Mouse (Mus musculus): ENCODE measurements around the gene Frmd7. TPM values are rescaled to one million over a fixed set of nuclear protein-coding genes. Genes with fewer than 3 reads are reported as not detected.

Frmd7 gene
- not detected in 2 replicates for total RNA-seq (2012; rRNA removed)
- not detected in 2 replicates for total RNA-seq (2014; rRNA removed)
- polyA plus RNA-seq (2012; ENCODE audit: insufficient read length, low read depth): not detected in 2 replicates

DNA sequence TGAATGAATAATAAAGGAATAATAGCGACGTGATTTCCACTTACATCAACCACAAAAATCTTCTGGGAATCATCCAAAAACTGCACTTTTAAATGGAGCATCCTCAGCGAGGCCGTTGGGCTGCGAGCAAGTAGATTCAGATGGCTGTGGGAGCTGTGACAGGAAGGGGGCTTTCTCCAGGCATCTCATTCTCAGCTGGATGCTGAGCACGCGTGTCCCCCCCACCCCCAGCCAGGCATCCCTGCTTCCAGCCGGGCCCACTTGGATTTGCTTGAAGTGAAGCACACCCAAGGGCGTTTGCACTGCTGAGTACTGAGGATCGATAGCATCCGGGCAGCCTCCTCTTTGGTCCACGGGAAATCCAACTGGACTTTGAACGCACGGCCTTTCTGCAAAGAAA lies at the start of gene Frmd7:
TSS of gene Frmd7 (minus strand) at position 101 of the 400 bp plus-strand sequence.
- no peak for TF ChIP-seq CHD2 (IDR thresholded peaks at IDR 0.05; ENCODE audit: low read length)
- TF ChIP-seq UBTF (IDR thresholded peaks at IDR 0.05; ENCODE audit: low read depth, low read length): no peak
- no peak for TF ChIP-seq RAD21 (IDR thresholded peaks at IDR 0.05; ENCODE audit: low read depth, low read length)
- TF ChIP-seq SIN3A (IDR thresholded peaks at IDR 0.05; ENCODE audit: low read length): no peak
- H3K27me3 ChIP-seq (replicated peaks): no peaks in the 10 kb centered on the region
- H3K9me3 ChIP-seq (replicated peaks; ENCODE audit: low read length): no peaks in the 10 kb centered on the region
- DNase-seq (ENCODE audit: extremely low read depth): no peak
- H3K27ac ChIP-seq (ENCODE audit: insufficient read depth, low read depth): no peak within 1 kb of the TSS
- H3K4me1 ChIP-seq (ENCODE audit: control insufficient read depth in 1 of 2, insufficient read depth in 2 of 2): no peaks in the 10 kb centered on the region
- in situ Hi-C loops (cut with MboI; ENCODE audit: low pct_ligation_motif_present, low pct_unique_long_range_greater_than_20kb, low sequenced_read_pairs): no loop called here
- dilution Hi-C loops (cut with MboI; ENCODE audit: extremely low pct_ligation_motif_present, extremely low pct_unique_long_range_greater_than_20kb, low sequenced_read_pairs): no loop called here
- no peak within 1 kb of the TSS for H3K4me3 ChIP-seq (replicated peaks in 1 of 3; ENCODE audit: low read depth in 2 of 3, low read length in 2 of 3, poor library complexity in 1 of 3)
- H3K4me2 ChIP-seq (ENCODE audit: insufficient read depth, low read depth, poor library complexity, severe bottlenecking): no peak within 1 kb of the TSS
- no peak within 1 kb of the TSS for H3K9ac ChIP-seq (ENCODE audit: insufficient read depth, low read depth)
- no peaks in the 10 kb centered on the region for H3K36me3 ChIP-seq (replicated peaks in 1 of 2; ENCODE audit: control insufficient read depth in 1 of 2, insufficient read depth in 1 of 2, low read length in 1 of 2)
- no peaks in the 10 kb centered on the region for H3K79me2 ChIP-seq (replicated peaks; ENCODE audit: control insufficient read depth, extremely low read depth, insufficient read depth, poor library complexity, severe bottlenecking)

DNA sequence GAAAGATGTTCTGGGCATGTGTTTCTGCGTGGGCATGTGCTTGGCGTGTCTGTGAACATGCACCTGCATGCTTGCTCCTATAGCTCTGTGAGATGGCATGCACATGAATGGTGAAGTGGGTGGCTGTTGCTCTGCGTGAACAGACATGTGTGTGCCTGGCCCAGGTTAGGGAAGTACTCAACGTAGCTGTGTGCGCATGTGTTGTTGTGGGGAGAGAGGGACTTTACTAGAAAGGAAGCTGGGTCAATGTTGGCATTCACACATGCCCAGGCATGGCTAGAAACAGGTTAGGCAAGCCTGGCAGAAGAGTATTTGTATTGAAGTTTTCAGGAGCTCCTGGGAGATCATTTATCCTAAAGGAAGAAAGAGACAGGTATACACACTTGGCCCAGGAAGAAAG lies 48.8 kb upstream of the Frmd7 start:
- Histone ChIP-seq H3K27ac (ENCODE audit: insufficient read depth, low read depth) (no peak overlapping the region), H3K36me3 (replicated peaks in 1 of 2; ENCODE audit: control insufficient read depth in 1 of 2, insufficient read depth in 1 of 2, low read length in 1 of 2) (no peaks in the 10 kb centered on the region), H3K27me3 (replicated peaks) (no peaks in the 10 kb centered on the region), H3K9ac (ENCODE audit: insufficient read depth, low read depth) (no peak overlapping the region), H3K4me2 (ENCODE audit: insufficient read depth, low read depth, poor library complexity, severe bottlenecking) (no peak overlapping the region), H3K4me3 (replicated peaks in 1 of 3; ENCODE audit: low read depth in 2 of 3, low read length in 2 of 3, poor library complexity in 1 of 3) (no peak overlapping the region), H3K9me3 (replicated peaks; ENCODE audit: low read length) (no peaks in the 10 kb centered on the region), H3K4me1 (ENCODE audit: control insufficient read depth in 1 of 2, insufficient read depth in 2 of 2) (peaks cover 0 to 7% of the 10 kb centered on the region in 2 experiments; a peak in 1 of 4 replicates), H3K79me2 (replicated peaks; ENCODE audit: control insufficient read depth, extremely low read depth, insufficient read depth, poor library complexity, severe bottlenecking) (no peaks in the 10 kb centered on the region)
- TF ChIP-seq POLR2A (IDR thresholded peaks at IDR 0.05; ENCODE audit: low read depth, low read length) (no peak), USF1 (IDR thresholded peaks at IDR 0.05; ENCODE audit: low read depth, low read length) (no peak), NRF1 (IDR thresholded peaks at IDR 0.05; ENCODE audit: low read depth, low read length) (no peak), MXI1 (IDR thresholded peaks at IDR 0.05; ENCODE audit: low read depth, low read length) (no peak), E2F4 (IDR thresholded peaks at IDR 0.05; ENCODE audit: insufficient replicate concordance, low read depth, low read length) (no peak), CHD1 (IDR thresholded peaks at IDR 0.05; ENCODE audit: low read depth, low read length) (no peak), ELF1 (IDR thresholded peaks at IDR 0.05; ENCODE audit: low read depth, low read length) (no peak), RAD21 (IDR thresholded peaks at IDR 0.05; ENCODE audit: low read depth, low read length) (no peak), MAX (IDR thresholded peaks at IDR 0.05; ENCODE audit: low read length) (no peak)
- dilution Hi-C loops (cut with MboI; ENCODE audit: extremely low pct_ligation_motif_present, extremely low pct_unique_long_range_greater_than_20kb, low sequenced_read_pairs) (no loop called here), in situ Hi-C loops (cut with MboI; ENCODE audit: low pct_ligation_motif_present, low pct_unique_long_range_greater_than_20kb, low sequenced_read_pairs) (no loop called here)
- no peak for DNase-seq (ENCODE audit: extremely low read depth)

DNA sequence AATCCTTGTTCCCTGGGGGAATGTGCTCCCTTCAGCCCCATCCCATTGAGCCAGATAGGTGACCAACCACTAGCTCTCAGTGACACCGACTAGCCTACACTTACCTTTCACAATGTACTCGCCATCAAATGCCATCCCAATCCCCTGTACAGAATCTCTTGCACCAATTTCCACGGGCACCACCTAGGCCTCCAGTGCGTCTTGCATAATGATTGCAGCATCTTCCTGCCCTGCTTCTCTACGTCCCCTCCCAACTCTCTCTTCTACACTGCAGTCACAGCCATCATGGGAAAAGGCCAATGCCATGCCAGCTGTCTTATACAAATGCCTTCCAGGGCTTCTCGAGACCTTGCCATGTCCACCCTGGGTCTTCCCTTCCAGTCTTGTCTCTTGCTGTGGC lies 47.4 kb upstream of the Frmd7 start:
- Histone ChIP-seq H3K9ac (ENCODE audit: insufficient read depth, low read depth) (no peak overlapping the region), H3K36me3 (replicated peaks in 1 of 2; ENCODE audit: control insufficient read depth in 1 of 2, insufficient read depth in 1 of 2, low read length in 1 of 2) (no peaks in the 10 kb centered on the region), H3K79me2 (replicated peaks; ENCODE audit: control insufficient read depth, extremely low read depth, insufficient read depth, poor library complexity, severe bottlenecking) (no peaks in the 10 kb centered on the region), H3K4me1 (ENCODE audit: control insufficient read depth in 1 of 2, insufficient read depth in 2 of 2) (peaks cover 0 to 7% of the 10 kb centered on the region in 2 experiments; a peak in 1 of 4 replicates), H3K4me3 (replicated peaks in 1 of 3; ENCODE audit: low read depth in 2 of 3, low read length in 2 of 3, poor library complexity in 1 of 3) (no peak overlapping the region), H3K9me3 (replicated peaks; ENCODE audit: low read length) (no peaks in the 10 kb centered on the region), H3K4me2 (ENCODE audit: insufficient read depth, low read depth, poor library complexity, severe bottlenecking) (no peak overlapping the region), H3K27ac (ENCODE audit: insufficient read depth, low read depth) (no peak overlapping the region), H3K27me3 (replicated peaks) (no peaks in the 10 kb centered on the region)
- DNase-seq (ENCODE audit: extremely low read depth): no peak
- dilution Hi-C loops (cut with MboI; ENCODE audit: extremely low pct_ligation_motif_present, extremely low pct_unique_long_range_greater_than_20kb, low sequenced_read_pairs) (no loop called here), in situ Hi-C loops (cut with MboI; ENCODE audit: low pct_ligation_motif_present, low pct_unique_long_range_greater_than_20kb, low sequenced_read_pairs) (no loop called here)
- no peak for TF ChIP-seq KAT2A (IDR thresholded peaks at IDR 0.05; ENCODE audit: insufficient replicate concordance, low read length)
- no peak for TF ChIP-seq ZKSCAN1 (IDR thresholded peaks at IDR 0.05; ENCODE audit: borderline replicate concordance, low read depth, low read length)
- no peak for TF ChIP-seq POLR2A (IDR thresholded peaks at IDR 0.05; ENCODE audit: low read depth, low read length)
- no peak for TF ChIP-seq RAD21 (IDR thresholded peaks at IDR 0.05; ENCODE audit: low read depth, low read length)
- TF ChIP-seq NRF1 (IDR thresholded peaks at IDR 0.05; ENCODE audit: low read depth, low read length): no peak
- TF ChIP-seq TBP (conservative IDR thresholded peaks at IDR 0.05; ENCODE audit: low read depth, low read length): no peak
- TF ChIP-seq ELF1 (IDR thresholded peaks at IDR 0.05; ENCODE audit: low read depth, low read length): no peak
- TF ChIP-seq MEF2A (IDR thresholded peaks at IDR 0.05; ENCODE audit: borderline replicate concordance, low read depth, low read length): no peak
- TF ChIP-seq RCOR1 (conservative IDR thresholded peaks at IDR 0.05; ENCODE audit: low read depth, low read length): no peak
